Mouse (Mus musculus): ENCODE measurements around the gene Ulbp1. TPM values are rescaled to one million over a fixed set of nuclear protein-coding genes. Genes with fewer than 3 reads are reported as not detected.

Gene Ulbp1
- polyA plus RNA-seq (2012; rRNA removed), result 1.6 and 2.1 TPM in 2 replicates

DNA sequence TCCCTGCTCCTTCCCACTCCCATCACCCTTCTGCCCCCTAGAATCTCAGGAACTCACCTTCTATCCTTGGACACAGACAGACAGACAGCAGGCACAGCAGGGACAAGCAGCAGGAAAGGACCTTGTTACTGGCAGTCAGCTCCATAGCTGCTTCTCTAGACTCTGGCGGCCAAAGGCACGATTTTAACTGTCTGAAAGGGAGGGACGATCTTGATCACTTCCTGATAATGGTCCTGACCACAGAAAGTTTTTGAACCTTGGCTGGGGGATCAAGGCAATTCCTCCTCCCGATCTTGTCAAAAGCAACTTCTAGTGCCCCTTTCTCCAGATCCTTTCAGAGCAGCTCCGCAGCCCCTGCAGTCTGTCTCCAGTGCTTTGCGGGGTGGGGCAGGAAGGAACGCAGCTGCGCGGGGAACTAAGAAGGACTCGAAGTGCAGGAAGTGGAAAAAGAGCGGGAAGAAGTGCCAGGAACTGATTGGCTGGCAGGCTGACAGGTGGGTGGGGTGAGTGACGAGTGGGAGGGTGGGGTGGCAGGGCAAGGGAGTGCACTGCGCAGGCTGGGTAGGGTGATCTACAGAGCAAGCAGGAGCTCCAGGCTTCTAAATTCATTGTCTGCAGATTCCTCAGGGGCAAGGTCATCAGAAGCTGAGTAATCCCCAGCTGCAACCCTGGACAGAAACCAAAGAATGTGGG, at the start of gene Ulbp1:
Gene Ulbp1 (minus strand): TSS at position 442 of the 693 bp plus-strand sequence.

Other genes with a start within 250 kb of the Ulbp1 start
- gene Lrp11, start 116.2 kb upstream of the Ulbp1 start, polyA plus RNA-seq (2012; rRNA removed), result 9.8 and 13.8 TPM in 2 replicates
- 52.0 and 61.5 TPM in 2 replicates for gene Nup43, start 193.9 kb upstream of the Ulbp1 start, polyA plus RNA-seq (2012; rRNA removed)
- 76.8 and 85.6 TPM in 2 replicates for gene Pcmt1, start 207.5 kb upstream of the Ulbp1 start, polyA plus RNA-seq (2012; rRNA removed)
- gene Lats1, start 207.6 kb upstream of the Ulbp1 start, polyA plus RNA-seq (2012; rRNA removed), result 15.7 and 24.0 TPM in 2 replicates